Mouse (Mus musculus): ENCODE results near the gene Trio.

The Trio gene

DNA sequence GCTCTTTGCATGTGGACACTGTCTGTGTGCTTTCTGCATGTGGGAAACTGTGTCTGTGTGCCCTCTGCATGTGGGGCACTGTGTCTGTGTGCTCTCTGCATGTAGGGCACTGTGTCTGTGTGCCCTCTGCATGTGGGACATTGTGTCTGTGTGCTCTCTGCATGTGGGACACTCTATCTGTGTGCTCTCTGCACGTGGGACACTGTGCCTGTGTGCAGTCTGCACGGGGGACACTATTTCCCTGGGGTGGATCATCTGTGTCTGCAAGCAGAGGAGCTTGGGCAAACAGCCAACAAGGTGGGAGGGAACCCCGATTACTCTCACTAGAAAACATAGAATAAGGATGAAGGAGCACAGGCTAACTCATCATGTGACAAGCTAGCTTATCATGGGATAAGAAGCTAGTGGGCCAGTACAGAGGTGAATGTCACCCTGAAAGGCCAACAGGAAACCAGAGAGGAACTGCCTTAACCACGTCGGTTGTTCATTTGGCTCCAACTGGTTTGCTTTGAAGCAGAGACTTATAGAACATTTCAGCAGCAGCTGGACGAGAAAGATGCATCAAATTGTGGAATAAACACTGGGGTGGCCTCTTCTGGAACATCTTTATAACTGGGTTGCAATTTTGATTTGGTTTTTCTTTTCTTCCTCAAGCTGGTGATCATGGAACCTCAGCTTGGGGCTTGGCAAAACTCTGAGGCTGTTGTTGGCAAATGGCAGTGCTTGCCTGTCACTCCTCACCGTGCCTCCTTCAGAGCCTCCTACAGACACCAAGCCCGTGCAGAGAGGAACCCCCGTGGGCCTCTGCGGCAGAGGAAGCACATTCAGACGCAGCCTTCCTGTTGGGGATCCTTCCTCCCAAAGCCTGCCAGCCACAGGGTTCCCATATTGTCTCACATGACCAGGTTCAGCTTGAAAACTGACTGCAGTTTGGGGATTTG, 323.3 kb downstream of the Trio start:
- no peak for DNase-seq

DNA sequence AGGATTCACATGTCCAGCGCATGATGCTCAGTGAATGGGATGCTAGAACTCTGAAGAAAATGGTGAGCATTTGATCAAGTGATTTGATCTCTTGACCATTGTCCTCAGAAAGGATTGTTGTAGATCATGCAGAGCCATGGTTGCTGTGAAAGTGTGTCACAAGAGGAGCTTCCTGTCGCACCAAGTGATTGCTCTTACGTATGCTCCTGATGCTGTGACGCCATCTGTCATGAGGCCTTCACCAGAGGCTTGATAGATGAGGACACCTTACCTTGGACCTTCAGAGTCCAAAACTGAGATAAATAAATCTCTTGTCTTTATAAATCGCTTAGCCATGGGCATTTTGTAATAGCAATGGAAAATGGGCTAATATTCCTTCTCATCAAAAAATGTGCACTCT, 328.0 kb downstream of the Trio start:
- no peak for DNase-seq

DNA sequence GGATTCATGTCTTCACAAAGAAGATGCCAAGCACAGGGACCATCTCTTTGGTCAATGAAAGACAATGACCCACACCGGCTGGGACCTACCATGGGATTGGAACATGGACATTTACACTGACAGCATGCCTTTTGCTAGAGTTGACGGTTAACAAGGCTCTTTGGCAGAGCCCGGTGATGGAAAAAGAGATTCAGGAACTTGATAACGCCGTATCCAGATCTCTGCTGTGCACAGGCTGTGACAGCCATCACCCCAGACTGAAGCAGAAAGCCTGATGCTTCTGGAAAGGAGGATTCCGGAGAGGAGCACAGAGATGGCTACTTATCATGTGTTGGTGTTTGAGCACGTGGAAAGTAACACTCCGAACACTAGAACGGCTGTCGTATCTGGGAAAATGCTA, 332.4 kb downstream of the Trio start:
- no peak for DNase-seq

DNA sequence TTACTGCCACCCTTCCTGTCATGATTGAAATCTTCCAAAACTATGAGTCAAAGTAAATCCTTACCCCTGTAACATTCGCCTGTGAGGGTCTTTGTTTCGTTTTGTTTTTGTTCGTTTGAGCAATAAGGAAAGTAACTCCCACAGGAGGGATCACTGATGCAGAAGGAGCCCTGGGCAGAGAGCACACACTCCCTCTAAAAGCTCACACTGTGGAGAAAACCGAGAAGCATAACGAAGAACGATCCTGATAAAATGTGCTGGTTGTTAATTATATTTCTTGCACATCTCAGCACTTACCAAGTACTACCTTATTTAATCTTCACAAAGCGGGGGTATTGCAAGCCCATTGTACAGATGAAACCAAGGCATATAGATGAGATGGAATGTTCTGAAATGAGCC, 333.5 kb downstream of the Trio start:
- DNase-seq, result no peak

DNA sequence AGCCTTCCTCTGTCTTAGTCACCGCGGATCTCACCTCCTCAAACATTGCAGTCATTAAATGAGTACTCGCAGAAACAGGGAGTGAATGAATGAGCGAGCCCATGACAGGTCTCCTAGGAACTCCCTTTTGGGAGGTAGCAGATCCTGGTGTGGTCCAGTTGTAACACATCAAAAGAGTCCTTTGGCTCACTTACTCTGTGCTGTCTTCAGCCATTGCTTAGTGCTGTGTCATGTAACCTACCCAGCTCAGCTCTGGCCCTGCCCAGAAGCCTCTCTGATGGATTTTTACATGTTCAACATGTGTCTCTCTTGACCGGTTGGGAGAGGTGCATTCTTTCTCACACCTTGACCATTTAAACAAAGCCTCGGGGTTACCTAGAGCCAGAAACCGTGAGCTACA, 334.4 kb downstream of the Trio start:
- DNase-seq, result no peak

DNA sequence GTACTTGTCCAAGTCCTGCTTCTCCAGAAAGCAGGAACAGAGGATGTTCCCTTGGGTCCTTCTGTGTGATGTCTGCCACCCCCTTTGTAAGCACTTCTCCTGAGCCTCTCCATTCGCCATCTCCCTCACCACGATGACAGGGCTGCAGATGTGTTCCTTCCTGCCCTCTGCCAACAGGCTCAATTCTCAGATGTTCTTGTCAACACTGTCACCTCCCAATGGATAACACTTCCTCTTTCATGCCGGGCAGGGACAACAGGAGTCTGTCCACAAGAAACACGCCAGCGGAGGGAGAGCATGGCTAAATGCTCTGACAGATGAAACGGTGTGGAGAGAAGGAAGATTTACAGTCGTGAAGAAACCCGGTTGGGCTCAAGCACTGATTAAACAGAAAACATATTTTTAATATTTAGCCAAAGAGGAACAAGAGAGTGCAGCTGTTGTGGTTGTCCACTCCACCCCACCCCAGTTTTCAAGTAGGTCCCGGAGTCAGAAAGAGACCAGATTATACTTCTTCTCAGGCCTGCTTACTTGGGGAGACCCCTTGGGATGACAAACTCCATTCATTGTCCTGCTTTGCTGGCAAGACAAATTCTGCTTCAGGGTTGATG, 337.5 kb downstream of the Trio start:
- no peak for DNase-seq

DNA sequence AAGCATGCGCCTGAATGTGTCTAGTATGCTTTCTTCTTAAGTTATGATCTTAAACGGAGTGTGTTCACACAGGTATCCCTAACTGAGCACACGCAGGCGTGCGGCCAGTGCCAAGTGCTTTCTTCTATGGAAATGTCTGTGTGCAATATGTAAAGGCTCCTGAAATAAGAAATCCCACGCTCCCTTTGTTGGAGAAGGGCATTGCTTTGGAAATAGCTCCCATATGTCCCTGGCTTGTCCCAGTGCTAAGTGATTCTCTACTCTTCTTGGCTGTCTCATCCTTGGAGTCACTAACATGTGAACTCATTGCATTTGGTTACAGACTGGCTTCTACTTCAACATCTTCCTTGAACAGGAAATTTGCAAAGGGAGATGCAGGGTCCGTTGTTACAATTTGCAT, 340.8 kb downstream of the Trio start:
- no peak for DNase-seq

DNA sequence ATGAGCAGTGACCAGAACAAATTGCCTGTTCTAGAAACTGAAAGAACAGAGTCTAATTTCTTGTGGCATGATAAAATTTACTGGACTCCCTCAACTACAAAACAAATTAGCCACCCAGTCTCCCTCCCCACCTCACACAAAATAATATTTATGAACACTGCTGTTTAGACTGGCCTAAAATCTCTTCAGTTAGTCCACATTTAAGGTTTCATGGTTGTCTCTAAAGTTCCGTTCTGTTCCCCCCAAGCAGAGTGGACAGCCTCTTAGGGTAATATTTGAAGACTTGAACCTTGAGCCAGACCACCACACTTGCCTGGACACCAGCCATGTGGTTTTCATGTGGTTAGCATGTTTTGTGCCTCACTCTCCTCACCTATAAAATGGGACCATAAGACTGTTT, 342.4 kb downstream of the Trio start:
- no peak for DNase-seq

DNA sequence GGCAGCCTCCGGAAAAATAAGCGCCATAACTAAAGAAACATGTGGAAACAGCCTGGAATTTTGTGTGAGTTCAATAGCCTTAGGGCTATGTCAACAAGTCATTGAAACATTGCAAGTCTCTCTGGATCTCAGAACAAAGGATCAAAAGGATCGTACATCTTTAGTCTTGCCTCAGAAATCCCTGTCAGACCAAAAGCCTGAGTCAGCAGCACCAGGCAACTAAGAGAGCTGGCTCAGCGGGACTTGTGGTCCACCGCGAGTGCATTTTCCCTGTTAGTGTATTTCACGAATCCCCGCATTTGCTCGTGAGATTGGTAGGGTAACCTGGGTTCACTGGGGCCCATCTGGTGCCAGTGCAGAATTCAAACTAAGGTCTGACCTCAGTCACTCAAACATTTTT, 343.0 kb downstream of the Trio start:
- no peak for DNase-seq

DNA sequence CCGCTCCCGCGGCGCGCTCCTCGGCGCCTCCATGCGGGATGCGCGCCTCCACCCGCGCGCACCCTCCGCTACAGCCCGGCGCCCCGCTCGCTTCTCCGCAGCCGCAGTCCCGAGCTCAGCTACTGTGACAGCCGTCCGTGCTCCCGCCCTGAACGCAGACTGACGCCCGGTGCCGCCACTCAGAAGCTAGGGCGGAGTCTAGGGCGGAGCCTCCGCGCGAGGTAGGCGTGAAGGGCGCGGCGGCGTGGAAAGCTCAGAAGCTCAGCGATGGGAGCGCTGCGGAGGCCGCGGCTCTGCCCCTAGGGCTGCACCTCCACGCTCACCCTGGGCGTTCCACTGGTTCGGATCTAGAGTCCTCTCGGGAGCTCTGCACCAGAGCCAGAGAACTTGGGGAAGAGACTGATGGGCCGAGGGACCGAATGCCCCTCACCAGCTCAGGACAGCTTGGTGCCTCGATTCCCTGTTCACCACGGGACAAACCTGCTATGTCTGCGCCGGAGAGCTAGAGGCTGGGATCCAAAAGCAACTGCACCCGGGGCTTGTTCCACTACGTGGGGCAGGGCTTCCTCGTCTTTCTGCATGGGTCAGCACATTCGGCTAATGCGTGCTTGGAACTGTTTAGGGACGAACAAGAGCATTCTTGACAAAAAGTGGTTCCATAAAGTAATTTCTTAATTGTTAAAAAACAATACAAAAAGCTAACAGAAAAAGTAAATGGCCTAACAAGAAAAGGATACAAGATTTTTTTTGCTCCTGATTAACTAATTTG, 344.0 kb downstream of the Trio start, which contains the start of gene Otulinl:
Otulinl (minus strand) TSS at position 161 of the 769 bp plus-strand sequence.
- DNase-seq, result peak; percentile 96

DNA sequence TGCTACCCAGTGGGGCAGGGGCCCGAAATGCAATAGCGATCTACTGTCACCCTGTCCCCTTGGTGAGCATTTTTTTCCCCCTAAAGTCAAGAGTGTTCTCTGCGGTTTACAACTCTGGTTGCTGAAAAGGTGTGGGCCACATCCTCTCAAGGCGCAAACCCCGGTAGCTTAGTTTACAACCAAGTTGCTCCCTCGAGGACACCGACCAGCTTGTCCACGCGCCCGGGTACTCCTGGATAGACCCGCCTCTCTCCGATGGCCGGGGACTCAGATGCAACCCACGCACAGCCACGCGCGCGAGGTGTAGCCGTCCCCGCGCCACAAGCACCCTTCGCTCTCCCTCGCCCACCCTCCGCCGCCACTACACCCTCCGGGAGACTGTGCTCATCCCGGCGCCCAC, 344.7 kb downstream of the Trio start:
- no peak for DNase-seq
